Mouse (Mus musculus) ES-E14 (cell line): Measurements from ENCODE around the gene Lbx1.

Source experiments
- HCFC1 ChIP-seq: IDR thresholded peaks from 2 replicates; pipeline ENCODE4 v1.6.1; 2012; ENCODE audit warnings: low read length, inconsistent platforms, borderline replicate concordance; ENCODE audit not compliant: insufficient read depth
- MAFK ChIP-seq: IDR thresholded peaks from 2 replicates; pipeline ENCODE4 v1.6.1; 2014; ENCODE audit warnings: mild to moderate bottlenecking, low read depth, low read length, inconsistent platforms; ENCODE audit not compliant: insufficient read depth
- ZC3H11A ChIP-seq: IDR thresholded peaks from 2 replicates; pipeline ENCODE4 v1.6.1; 2012; ENCODE audit warnings: low read depth, mild to moderate bottlenecking, inconsistent platforms, low read length, borderline replicate concordance

GRCm38 (mm10) chr19:45227049-45227448, 8.6 kb downstream of the Lbx1 start:
- no peak for TF ChIP-seq ZC3H11A
- no peak for TF ChIP-seq MAFK
- no peak for TF ChIP-seq HCFC1
